15 mouse cellular contexts compared by ENCODE assay signal in the genomic region with DNA sequence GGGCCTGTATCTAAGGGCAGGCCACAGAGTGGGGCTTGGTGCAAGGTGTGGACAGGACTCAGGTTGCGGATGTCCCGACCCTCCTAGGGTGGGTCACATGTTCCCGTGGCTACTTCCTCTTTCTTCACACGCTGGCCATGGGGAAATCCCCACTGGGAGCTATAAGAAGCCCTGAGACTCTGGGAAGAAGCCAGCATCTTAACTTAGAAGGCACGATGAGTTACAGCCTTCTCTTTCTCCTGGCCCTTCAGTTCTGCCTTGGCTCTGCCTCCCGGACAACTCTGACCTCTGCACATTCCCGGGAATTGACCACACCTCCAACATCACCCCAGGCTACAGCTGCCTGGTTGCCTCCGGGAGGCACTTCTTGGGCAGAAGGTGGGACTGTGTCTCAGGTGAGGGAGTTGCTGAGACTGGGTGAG. TPM values are rescaled to one million over a fixed set of nuclear protein-coding genes. Genes with fewer than 3 reads are reported as not detected.
DNase-seq lines count a peak whose midpoint lies in the region; ATAC-seq lines count a peak whose summit lies in the region.
"Had no signal": no experiment of that assay in that cellular context is flagged by ENCODE, and none has a peak within 500 bp of the region (broad histone marks: within the 10 kb centered on the region; RNA-seq: fewer than 3 reads in every experiment).

No protein-coding gene starts in this region.

- H3K9ac ChIP-seq in midbrain, embryonic 14.5 days (replicated peaks; ENCODE audit: low read length), result no peak overlapping the region
- H3K9ac ChIP-seq: liver, embryonic 13.5 days; neural tube, embryonic 13.5 days had no signal

- H3K4me3 ChIP-seq in midbrain, embryonic 14.5 days (replicated peaks; ENCODE audit: low read depth, low read length), result no peak overlapping the region
- H3K4me3 ChIP-seq: left cerebral cortex, adult 2 months; liver, embryonic 13.5 days; midbrain, embryonic 10.5 days; neural tube, embryonic 13.5 days had no signal

- no peak overlapping the region for H3K4me2 ChIP-seq in midbrain, embryonic 14.5 days (ENCODE audit: low read length)
- H3K4me2 ChIP-seq: liver, embryonic 13.5 days; neural tube, embryonic 13.5 days had no signal

- 59% methylated on average over 8 of the region's 8 CpGs for WGBS in midbrain, embryonic 14.5 days

- no peak overlapping the region for H3K27ac ChIP-seq in midbrain, embryonic 14.5 days (replicated peaks; ENCODE audit: low read depth, low read length)
- H3K27ac ChIP-seq: left cerebral cortex, adult 2 months; liver, embryonic 13.5 days; midbrain, embryonic 10.5 days; neural tube, embryonic 13.5 days had no signal

- ATAC-seq in midbrain, embryonic 14.5 days (ENCODE audit: low FRiP score, low TSS enrichment), result no peak
- ATAC-seq in megakaryocyte-erythroid progenitor cell, adult 5-6 weeks (replicated peaks; ENCODE audit: low FRiP score, low TSS enrichment, poor library complexity, severe bottlenecking), result no peak

- no peaks in the 10 kb centered on the region for H3K36me3 ChIP-seq in midbrain, embryonic 14.5 days (ENCODE audit: control insufficient read depth, insufficient read depth, low read length)
- H3K36me3 ChIP-seq: liver, embryonic 13.5 days; midbrain, embryonic 10.5 days; neural tube, embryonic 13.5 days had no signal

- peak; percentile 20 for DNase-seq in layer of hippocampus, adult 9-11 months
- DNase-seq in layer of hippocampus, postnatal 10 days (ENCODE audit: low spot score in 2 of 2), result no peak
- DNase-seq in c-Kit-positive CD71-negative TER-119-negative erythroid progenitor cells, embryonic 14.5 days (ENCODE audit: low read depth), result peak; percentile 8
- peak; percentile 34 to 47 for DNase-seq in kidney, adult 8-10 months
- DNase-seq in mesoderm, embryonic 11.5 days (ENCODE audit: low read depth, low spot score), result peak; percentile 44
- DNase-seq in ovary, postnatal 14 days (ENCODE audit: low spot score), result no peak
- no peak for DNase-seq in midbrain, embryonic 14.5 days
- DNase-seq: cerebellum, postnatal 10 days; liver, embryonic 13.5 days; right cerebral cortex, postnatal 4 days; thymus, postnatal 4 days had no signal

- H3K4me1 ChIP-seq in midbrain, embryonic 14.5 days (ENCODE audit: control insufficient read depth, insufficient read depth, low read length), result peaks cover 7% of the 10 kb centered on the region
- H3K4me1 ChIP-seq: liver, embryonic 13.5 days had no signal

- H3K9me3 ChIP-seq in midbrain, embryonic 14.5 days (ENCODE audit: control insufficient read depth, low read length), result no peaks in the 10 kb centered on the region
- H3K9me3 ChIP-seq: liver, embryonic 13.5 days; midbrain, embryonic 10.5 days; neural tube, embryonic 13.5 days had no signal

- H3K27me3 ChIP-seq in midbrain, embryonic 14.5 days (ENCODE audit: control insufficient read depth, insufficient read depth, low read length), result no peaks in the 10 kb centered on the region
- H3K27me3 ChIP-seq: liver, embryonic 13.5 days; neural tube, embryonic 13.5 days had no signal

RNA-seq across cellular contexts. Expression of gene Olfm4, which starts 16.2 kb away (rescaled TPM):
- 1 to 10 TPM; 5.0 to 5.8 TPM for total RNA-seq in layer of hippocampus, postnatal 10 days (2021)
- 0.89 and 0.98 TPM in 2 replicates for polyA plus RNA-seq in midbrain, embryonic 14.5 days (2014; fragmentation: Nextera tagmentation; extraction: Ambion mirVana)
- total RNA-seq in megakaryocyte-erythroid progenitor cell, adult 5-6 weeks (2014; fragmentation: Nextera tagmentation), result not detected in 2 replicates
- total RNA-seq in megakaryocyte-erythroid progenitor cell, adult 5-6 weeks (2017), result 0.38 TPM in 1 of 2 replicates, not detected in the other

Comparison
In these comparisons a context has a peak if more than half of its experiments do, and no peak if none do; other contexts are left out.
1. DNase-seq: peak in layer of hippocampus, adult 9-11 months (single experiment), c-Kit-positive CD71-negative TER-119-negative erythroid progenitor cells, embryonic 14.5 days (single experiment), kidney, adult 8-10 months (2 of 2) and mesoderm, embryonic 11.5 days (single experiment); none in layer of hippocampus, postnatal 10 days (0 of 2), ovary, postnatal 14 days (single experiment) and midbrain, embryonic 14.5 days (single experiment).
2. RNA of gene Olfm4, which starts 16.2 kb away (total RNA-seq): 5.0 to 5.8 TPM in layer of hippocampus, postnatal 10 days; 0.38 TPM in megakaryocyte-erythroid progenitor cell, adult 5-6 weeks; every median in the first group is over 4 times any median in the second.